Mouse (Mus musculus) c-Kit-positive CD71-positive TER-119-negative erythroid progenitor cells, embryonic 14.5 days (primary cell): Measurements from ENCODE around the gene Hmx1.
A peak's percentile ranks its signal among the peaks of the same experiment; 100 is the strongest.

Source experiments
- DNase-seq: peaks from one replicate; pipeline ENCODE4 v3.0.0-alpha.2; 2013; ENCODE audit warnings: low read depth

Gene Hmx1

DNA sequence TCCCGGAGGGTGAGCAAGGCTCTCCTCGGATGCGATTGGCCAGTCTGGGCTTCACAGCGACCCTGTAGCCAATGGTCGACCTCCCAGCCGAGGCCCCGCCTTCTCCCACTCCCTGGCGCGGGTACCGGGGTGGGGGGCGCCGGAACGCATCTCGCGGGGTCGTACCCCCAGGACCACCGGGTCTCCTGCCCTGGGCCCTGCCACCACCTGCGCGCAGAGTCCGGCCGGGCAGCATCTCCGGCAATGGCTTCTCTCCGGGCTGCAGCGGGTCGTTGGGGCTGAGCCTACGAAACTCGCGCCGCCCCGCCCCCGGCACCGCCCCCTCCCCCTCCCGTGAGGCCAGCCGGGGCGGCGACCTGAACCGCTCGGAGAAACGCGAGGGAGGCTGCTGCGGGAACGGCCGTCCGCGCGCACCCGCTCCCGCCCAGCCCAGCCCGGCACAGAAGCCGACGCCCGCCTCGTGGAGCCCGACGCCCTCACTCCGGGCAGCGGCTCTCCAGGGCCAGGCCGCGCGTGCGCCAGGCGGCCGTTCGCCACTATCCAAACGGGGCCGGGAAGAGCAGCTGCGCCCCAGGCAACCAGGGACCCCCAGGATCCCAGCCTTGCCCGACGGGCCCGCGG, at the start of gene Hmx1:
Hmx1 (plus strand) TSS at position 618 of the 621 bp plus-strand sequence.
- DNase-seq, result no peak

DNA sequence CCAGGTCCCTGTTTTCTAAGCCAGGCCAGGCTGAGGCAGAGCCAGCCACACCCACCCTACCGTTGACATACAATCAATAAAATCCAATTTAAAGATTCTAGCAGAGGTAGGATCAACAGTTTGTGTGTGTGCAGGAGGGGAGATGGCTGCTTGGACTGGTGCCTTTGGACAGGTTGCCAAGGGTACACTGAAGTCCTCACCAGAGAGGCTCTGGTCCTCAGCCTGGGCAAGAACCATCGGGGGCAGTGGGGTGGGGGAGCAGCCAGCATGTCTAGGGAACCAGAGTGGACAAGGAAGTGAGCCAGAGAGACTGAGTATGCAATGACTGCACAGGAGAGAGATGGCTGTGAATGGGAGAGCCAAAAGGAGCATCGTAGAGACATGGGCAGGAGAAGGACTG, 43.8 kb upstream of the Hmx1 start:
- DNase-seq, result no peak

GRCm38 (mm10) chr5:35348794-35349193, 40.1 kb upstream of the Hmx1 start:
- DNase-seq, result no peak

DNA sequence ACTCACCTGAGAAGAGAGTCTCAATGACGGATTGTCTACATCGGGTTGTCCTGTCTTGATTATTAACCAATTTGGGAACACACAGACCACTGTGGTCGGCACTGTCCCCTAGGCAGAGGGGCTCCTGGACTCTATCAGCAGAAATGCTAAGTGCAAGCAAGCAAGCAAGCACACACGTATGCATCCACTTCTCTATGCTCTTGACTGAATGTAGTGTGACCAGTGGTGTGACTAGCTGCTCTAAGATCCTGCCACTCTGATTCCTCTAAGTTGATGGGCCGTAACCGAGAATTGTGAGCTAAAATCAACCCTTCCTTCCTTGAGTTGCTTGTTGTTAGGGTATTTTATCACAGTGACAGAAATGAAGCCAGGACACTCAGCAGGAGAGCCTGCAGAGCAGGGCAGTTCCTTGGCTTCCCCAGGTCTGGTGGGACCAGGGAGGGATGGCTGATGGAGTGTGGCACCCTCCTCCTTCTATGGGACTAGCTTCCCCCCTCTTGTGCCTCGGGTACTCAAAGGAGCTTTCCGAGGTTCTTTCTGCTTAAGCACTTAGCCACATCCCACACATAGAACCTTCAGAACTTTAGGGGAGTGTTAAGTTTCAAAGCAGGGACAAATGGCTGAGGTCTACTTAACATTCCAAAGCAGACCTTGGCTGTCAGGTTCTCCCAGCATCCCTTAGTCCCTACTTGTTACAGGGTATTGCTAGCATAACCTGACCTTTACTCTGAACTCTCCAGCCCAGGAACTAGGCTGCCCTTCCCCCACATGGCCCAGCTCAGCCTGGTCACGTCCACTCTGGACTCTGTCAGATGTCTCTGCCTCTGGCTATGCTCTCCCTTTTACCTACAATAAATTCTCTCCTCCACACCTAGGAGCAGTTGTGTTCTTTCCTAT, 31.1 kb upstream of the Hmx1 start:
- DNase-seq, result no peak

GRCm38 (mm10) chr5:35361570-35362284, 27.2 kb upstream of the Hmx1 start:
- peak; percentile 70 for DNase-seq

DNA sequence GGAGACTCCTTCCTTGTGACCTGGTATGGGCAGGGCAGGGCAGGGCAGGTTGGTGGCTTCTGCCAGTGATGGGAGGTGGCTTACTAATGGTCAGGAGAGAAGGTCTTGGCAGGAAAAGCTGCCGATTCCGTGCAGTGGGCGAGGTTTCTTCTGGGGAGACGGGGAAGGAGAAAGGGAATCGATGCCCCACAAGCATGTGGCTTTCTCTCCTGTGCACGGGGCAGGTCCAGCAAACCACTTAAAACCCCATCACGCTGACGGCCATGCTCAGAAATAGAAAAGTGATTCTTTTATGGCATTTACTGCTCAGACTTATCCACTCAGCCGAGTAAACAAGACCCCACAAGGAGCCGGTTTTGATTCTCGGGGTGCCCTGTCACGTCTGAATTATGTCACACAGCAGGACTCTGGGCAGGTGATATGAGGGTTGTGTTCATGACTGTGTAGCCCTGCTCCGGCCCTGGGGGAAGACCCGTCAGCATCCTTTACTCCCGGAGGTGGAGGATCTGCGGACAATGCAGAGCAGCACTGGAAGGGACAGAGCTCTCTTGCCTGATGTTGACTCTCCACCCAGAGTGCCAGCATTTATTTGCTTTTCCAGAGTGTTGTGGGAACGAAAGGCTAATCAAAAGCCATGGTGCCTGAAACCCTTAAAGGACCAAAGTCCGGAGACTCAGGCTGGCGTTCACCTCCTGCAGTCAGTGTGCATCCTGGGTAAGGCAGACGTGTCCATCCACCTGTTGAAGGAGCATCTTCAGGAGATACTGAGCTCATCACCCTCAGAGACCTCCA, 22.5 kb upstream of the Hmx1 start:
- no peak for DNase-seq

DNA sequence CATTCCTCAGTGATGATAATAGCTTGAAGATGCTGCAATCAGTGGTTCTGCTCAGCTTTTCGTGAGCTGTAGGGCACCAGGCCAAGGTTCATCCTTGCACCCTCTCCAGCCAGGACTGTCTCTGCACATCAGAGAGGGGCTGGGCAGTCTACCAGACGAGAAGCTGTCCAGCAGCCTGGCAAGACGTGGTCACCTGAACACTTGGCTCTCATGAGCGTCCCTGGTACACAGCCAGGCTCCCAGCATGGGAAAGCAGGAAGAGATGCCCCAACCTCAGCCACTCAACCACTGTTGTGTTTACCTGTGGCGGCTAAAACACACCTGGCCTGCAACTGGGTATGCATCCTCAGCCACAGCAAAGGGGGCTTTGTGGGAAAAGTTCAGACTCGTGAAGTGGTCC, 20.0 kb upstream of the Hmx1 start:
- no peak for DNase-seq

- no peak for DNase-seq
Measured at GRCm38 (mm10) chr5:35379066-35379465, 9.8 kb upstream of the Hmx1 start.

DNA sequence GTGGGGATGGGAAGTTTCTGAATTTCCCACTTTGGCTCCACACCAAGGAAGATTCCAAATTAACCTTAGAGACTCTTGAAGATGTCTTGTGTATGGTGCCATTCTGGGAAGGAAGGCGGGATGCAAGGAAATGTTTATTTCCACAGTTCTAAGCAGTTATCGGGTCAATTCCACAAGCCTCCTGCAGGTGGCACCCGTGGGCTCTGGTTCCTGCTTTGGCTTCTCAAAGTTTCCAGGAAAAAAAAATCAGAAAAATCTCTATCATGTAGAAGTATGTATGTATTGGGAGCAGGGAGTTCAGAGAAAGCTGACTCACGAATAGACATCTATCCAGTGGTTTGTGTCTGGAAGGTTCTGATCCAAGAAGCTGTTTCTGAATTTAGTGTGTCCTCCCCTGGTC, 9.1 kb upstream of the Hmx1 start:
- no peak for DNase-seq

GRCm38 (mm10) chr5:35387834-35388490, 946 bp upstream of the Hmx1 start:
- no peak for DNase-seq

GRCm38 (mm10) chr5:35389441-35389840, 533 bp downstream of the Hmx1 start:
- DNase-seq, result no peak

DNA sequence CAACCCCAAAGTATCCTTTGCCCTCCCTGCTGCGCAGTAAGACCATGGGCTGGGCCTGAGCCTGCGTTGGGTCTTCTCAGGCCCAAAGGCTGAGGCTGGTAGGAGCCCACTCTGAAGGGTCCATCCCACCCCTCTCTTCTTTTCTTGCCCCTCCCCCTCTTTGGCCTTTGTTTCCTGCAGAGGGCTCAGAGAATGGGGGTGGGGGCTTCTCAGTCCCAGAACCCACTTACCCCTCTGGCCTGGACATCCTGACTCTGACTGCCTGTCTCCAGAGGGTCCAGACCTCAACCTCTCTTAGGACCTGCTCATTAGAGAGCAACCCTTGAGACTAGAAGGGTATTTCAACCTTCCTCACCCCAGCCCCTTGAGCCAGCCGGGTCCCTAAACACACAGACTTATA, 1.0 kb downstream of the Hmx1 start:
- no peak for DNase-seq

DNA sequence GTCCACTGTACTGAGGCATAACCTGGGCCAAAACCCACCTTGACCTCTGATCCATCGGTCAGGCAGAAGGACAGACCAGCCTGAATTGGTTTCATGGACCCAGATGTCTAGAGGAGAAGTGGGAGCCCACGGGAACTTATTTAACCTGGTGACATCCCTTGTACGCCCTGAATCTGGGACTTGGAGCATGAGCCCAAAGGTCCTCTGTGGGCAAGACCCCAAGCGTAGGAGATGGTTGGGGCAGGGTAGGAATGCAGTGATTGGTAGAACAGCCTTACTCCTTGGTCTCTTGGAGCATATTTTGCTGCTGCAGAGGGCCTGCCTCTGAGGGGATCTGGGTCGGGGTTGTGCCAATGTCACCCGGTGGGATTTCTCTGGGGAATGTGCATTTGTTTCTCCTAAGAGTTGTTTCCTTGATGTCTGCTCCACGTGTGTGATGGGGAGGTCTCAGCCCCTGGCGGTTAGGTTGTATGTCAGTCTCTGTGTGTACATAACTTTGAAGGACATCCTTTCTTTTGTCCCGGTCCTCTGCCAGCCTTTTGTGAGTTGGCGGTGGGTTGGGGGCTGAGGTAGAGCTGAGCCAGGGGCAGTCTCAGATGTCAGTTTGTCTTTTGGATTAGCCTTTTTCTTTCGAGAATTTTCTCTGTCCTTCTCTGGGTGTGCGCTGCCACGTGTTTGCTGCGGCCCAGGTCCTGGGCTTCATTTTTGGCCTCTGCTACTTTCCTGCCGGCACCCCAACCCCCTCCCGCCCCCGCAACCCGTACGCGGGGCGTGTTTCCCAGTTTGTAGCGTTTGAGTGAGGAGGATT, 2.1 kb downstream of the Hmx1 start:
- DNase-seq, result no peak

- no peak for DNase-seq
Measured at GRCm38 (mm10) chr5:35391656-35392333, 2.9 kb downstream of the Hmx1 start.

GRCm38 (mm10) chr5:35392334-35392695, 3.4 kb downstream of the Hmx1 start:
- no peak for DNase-seq

- no peak for DNase-seq
Measured at GRCm38 (mm10) chr5:35395566-35396440, 6.9 kb downstream of the Hmx1 start.

DNA sequence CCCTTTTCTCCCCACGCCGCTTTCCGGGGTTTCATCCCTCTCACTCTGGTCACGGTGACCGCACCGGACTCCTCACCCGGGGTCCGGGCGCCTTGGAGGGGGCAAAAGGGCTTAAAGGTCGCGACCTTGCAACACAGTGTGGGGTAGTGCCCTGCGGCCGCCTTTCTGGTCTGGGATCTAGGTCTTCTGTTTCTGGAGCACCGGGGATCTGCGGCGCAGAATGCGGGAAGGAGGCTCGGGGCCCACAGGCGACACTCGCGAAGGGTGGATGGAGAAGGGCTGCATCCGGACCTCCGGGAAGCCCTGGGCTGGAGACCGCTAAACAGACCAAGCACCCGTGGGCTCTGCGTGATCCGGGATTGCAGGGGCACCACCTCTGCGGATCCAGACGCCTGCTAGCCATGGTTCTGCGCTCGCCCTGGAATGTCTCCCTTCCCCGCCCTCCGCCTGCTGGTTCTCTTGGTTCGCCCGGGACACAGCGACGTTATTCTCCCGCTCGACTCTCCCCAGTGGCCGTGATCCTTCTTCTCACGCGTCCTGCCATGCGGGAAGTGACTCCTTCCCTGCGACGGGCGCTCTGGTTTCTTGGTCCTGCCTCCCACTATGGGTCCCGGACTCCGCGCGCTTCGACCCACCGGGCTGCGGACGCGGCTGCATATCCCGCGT, 8.2 kb downstream of the Hmx1 start:
- DNase-seq, result no peak

GRCm38 (mm10) chr5:35397642-35398309, 8.9 kb downstream of the Hmx1 start:
- no peak for DNase-seq
